Mouse (Mus musculus): ENCODE measurements around the gene Tns3.

DNA sequence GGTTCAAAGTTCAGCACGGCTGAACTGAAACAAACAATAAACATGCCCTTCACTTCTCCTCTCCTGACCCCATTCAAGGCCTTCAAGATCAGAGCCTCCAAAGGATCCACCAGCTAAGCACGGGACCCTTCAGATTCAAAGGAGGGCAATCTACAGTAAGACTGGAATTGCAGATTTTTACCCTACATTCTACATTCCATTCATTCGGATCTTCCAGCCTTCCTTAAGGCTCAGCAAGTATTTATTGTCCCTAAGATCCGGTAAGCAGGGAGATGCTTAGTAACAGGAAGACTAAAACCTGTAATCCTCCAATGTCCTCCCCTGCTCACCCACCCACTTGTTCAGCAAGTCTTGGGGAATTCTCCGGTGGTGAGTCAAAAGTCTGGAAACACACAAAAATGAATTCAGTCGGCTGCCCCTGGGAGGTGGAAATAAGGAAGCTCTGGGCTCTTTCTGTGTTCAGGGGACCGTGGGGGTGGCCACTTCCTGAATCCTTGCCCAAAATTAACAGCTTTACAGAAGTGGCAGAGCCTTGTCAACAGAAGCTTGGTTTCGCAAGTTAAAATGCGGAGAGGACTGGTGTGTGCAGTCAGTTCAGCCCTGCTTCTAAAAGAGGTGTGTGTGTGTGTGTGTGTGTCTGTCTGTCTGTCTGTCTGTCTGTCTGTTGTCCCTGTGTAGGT, 75.0 kb downstream of the Tns3 start:
- no peak for TF ChIP-seq POLR2A (IDR thresholded peaks at IDR 0.05; ENCODE audit: insufficient read length, low read depth)
- no peak for TF ChIP-seq MAX (IDR thresholded peaks at IDR 0.05; ENCODE audit: low read depth)
- TF ChIP-seq USF1 (IDR thresholded peaks at IDR 0.05; ENCODE audit: low read depth) = no peak
- TF ChIP-seq MYOG (IDR thresholded peaks at IDR 0.05; ENCODE audit: control insufficient read depth in 1 of 3, insufficient read depth in 1 of 3, insufficient read length in 2 of 3, low read depth in 2 of 3) = no peak
- TF ChIP-seq E2F4 (IDR thresholded peaks at IDR 0.05; ENCODE audit: insufficient read depth) = no peak
